Mouse (Mus musculus) stomach, embryonic 14.5 days (tissue): ENCODE data around the gene Pitpna. TPM values are rescaled to one million over a fixed set of nuclear protein-coding genes. Genes with fewer than 3 reads are reported as not detected.
A peak's percentile ranks its signal among the peaks of the same experiment; 100 is the strongest.

Experiments used
- ATAC-seq: fragments of 200-750 bp; cut with Nextera tagmentation; 2 replicates; pipeline ENCODE4 v1.8.0; 2017; ENCODE audit warnings: low read depth, moderate TSS enrichment; ENCODE audit not compliant: insufficient number of reproducible peaks, insufficient read depth, low FRiP score
- H3K27ac ChIP-seq: fragments of 300-500 bp; sonication (generic); 2 replicates; pipeline ENCODE4 v1.5.1; 2014; ENCODE audit warnings: mild to moderate bottlenecking, low read length, moderate library complexity, mixed read lengths
- H3K27me3 ChIP-seq: fragments of 300-500 bp; sonication (generic); 2 replicates; pipeline ENCODE4 v1.6.1; 2014; ENCODE audit warnings: low read length, control low read depth, mixed read lengths; ENCODE audit not compliant: control insufficient read depth, insufficient read depth
- H3K36me3 ChIP-seq: fragments of 300-500 bp; sonication (generic); 2 replicates; pipeline ENCODE4 v1.6.1; 2014; ENCODE audit warnings: mild to moderate bottlenecking, control low read depth, low read length, moderate library complexity, mixed read lengths; ENCODE audit not compliant: control insufficient read depth, insufficient read depth
- H3K4me1 ChIP-seq: fragments of 300-500 bp; sonication (generic); 2 replicates; pipeline ENCODE4 v1.6.1; 2014; ENCODE audit warnings: low read length, control low read depth, mixed read lengths; ENCODE audit not compliant: control insufficient read depth, insufficient read depth
- H3K4me2 ChIP-seq: fragments of 300-500 bp; sonication (generic); replicated peaks from 2 replicates; pipeline ENCODE4 v1.6.1; 2014; ENCODE audit warnings: low read depth, low read length, control low read depth
- H3K4me3 ChIP-seq: fragments of 300-500 bp; sonication (generic); 2 replicates; pipeline ENCODE4 v1.5.1; 2014; ENCODE audit warnings: low read depth, low read length, control low read depth
- H3K9ac ChIP-seq: fragments of 300-500 bp; sonication (generic); replicated peaks from 2 replicates; pipeline ENCODE4 v1.6.1; 2014; ENCODE audit warnings: low read depth, mild to moderate bottlenecking, control low read depth, low read length, moderate library complexity, mixed read lengths
- H3K9me3 ChIP-seq: fragments of 300-500 bp; sonication (generic); 2 replicates; pipeline ENCODE4 v1.6.1; 2016; ENCODE audit warnings: low read depth, low read length, control low read depth; ENCODE audit not compliant: control insufficient read depth
- WGBS: fragments of 180-500 bp; shearing (Covaris S2); extraction: QIAGEN DNeasy Blood & Tissue Kit; methylation state at CpG from one replicate; pipeline ENCODE4 v1.1.7; 2014; 5-methylcytosine and 5-hydroxymethylcytosine counted together
- polyA plus RNA-seq: library from polyadenylated mRNA; unstranded; fragments of >200 nt; fragmentation: Nextera tagmentation; extraction: Ambion mirVana; gene quantifications from 2 replicates; pipeline ENCODE4 v1.2.1, GENCODE M21; 2014

The Pitpna gene
- polyA plus RNA-seq, 1 experiment from 2014 or later = 74.4 TPM

- Histone ChIP-seq H3K4me1 (no peaks in the 10 kb centered on the region), H3K9ac (no peak overlapping the region), H3K27me3 (no peaks in the 10 kb centered on the region), H3K4me3 (no peak overlapping the region), H3K9me3 (no peaks in the 10 kb centered on the region), H3K4me2 (no peak overlapping the region), H3K27ac (no peak overlapping the region), H3K36me3 (0 out of 2 replicates have a peak, but pooled peaks cover 3% of the 10 kb centered on the region)
- WGBS = 82% methylated on average over 5 of the region's 5 CpGs
- ATAC-seq = no peak
Observed at GRCm38 (mm10) chr11:75643323-75643722, 55.4 kb downstream of the Pitpna start.

GRCm38 (mm10) chr11:75644684-75645083, 56.8 kb downstream of the Pitpna start:
- 84% methylated on average over 9 of the region's 9 CpGs for WGBS
- ATAC-seq = no peak
- no peaks in the 10 kb centered on the region for H3K9me3 ChIP-seq

GRCm38 (mm10) chr11:75647681-75648211, 59.8 kb downstream of the Pitpna start:
- no peak overlapping the region for H3K4me3 ChIP-seq
- no peaks in the 10 kb centered on the region for H3K36me3 ChIP-seq
- H3K4me1 ChIP-seq = peaks cover 9% of the 10 kb centered on the region
- no peaks in the 10 kb centered on the region for H3K27me3 ChIP-seq
- no peaks in the 10 kb centered on the region for H3K9me3 ChIP-seq
- H3K9ac ChIP-seq = no peak overlapping the region
- 73% methylated on average over 6 of the region's 6 CpGs for WGBS
- no peak overlapping the region for H3K4me2 ChIP-seq
- no peak for ATAC-seq
- H3K27ac ChIP-seq = no peak overlapping the region

More at GRCm38 (mm10) chr11:75644684-75645083, 56.8 kb downstream of the Pitpna start:
- H3K4me2 ChIP-seq = no peak overlapping the region
- no peaks in the 10 kb centered on the region for H3K27me3 ChIP-seq
- peaks cover 4% of the 10 kb centered on the region; the same call in 1 of the 2 replicates for H3K4me1 ChIP-seq
- H3K36me3 ChIP-seq = 0 out of 2 replicates have a peak, but pooled peaks cover 3% of the 10 kb centered on the region
- H3K27ac ChIP-seq = no peak overlapping the region
- no peak overlapping the region for H3K4me3 ChIP-seq
- no peak overlapping the region for H3K9ac ChIP-seq

- 59% methylated on average over 4 of the region's 4 CpGs for WGBS
- H3K36me3 ChIP-seq = no peaks in the 10 kb centered on the region
- H3K27ac ChIP-seq = peak overlapping the region; percentile 36; the same call in 1 of the 2 replicates
- no peaks in the 10 kb centered on the region for H3K27me3 ChIP-seq
- H3K9me3 ChIP-seq = no peaks in the 10 kb centered on the region
- no peak for ATAC-seq
- no peak overlapping the region for H3K9ac ChIP-seq
- H3K4me3 ChIP-seq = no peak overlapping the region
- H3K4me2 ChIP-seq = no peak overlapping the region
- peaks cover 17% of the 10 kb centered on the region for H3K4me1 ChIP-seq
Observed at GRCm38 (mm10) chr11:75649155-75649561, 61.3 kb downstream of the Pitpna start.

GRCm38 (mm10) chr11:75650311-75650710, 62.4 kb downstream of the Pitpna start, which contains the start of gene Myo1c:
Gene Myo1c, plus strand, starts transcription at chr11:75650504.
- no peaks in the 10 kb centered on the region for H3K9me3 ChIP-seq
- ATAC-seq = no peak
- peak within 1 kb of the TSS; percentile 71 for H3K9ac ChIP-seq
- H3K4me1 ChIP-seq = peaks cover 26% of the 10 kb centered on the region
- H3K27ac ChIP-seq = peak within 1 kb of the TSS; percentile 90
- no peaks in the 10 kb centered on the region for H3K36me3 ChIP-seq
- H3K4me2 ChIP-seq = peak within 1 kb of the TSS; percentile 77
- H3K27me3 ChIP-seq = no peaks in the 10 kb centered on the region
- 74% methylated on average over 7 of the region's 7 CpGs for WGBS
- peak within 1 kb of the TSS; percentile 72 for H3K4me3 ChIP-seq

GRCm38 (mm10) chr11:75650958-75651425, 63.1 kb downstream of the Pitpna start:
- H3K9ac ChIP-seq = peak overlapping the region; percentile 15; the same call in 1 of the 2 replicates
- H3K4me2 ChIP-seq = peak overlapping the region; percentile 77
- ATAC-seq = no peak
- no peaks in the 10 kb centered on the region for H3K36me3 ChIP-seq
- 43% methylated on average over 13 of the region's 13 CpGs for WGBS
- peaks cover 28% of the 10 kb centered on the region for H3K4me1 ChIP-seq
- H3K27me3 ChIP-seq = no peaks in the 10 kb centered on the region
- no peaks in the 10 kb centered on the region for H3K9me3 ChIP-seq
- H3K27ac ChIP-seq = peak overlapping the region; percentile 90
- peak overlapping the region; percentile 72 for H3K4me3 ChIP-seq

- Histone ChIP-seq H3K36me3 (no peaks in the 10 kb centered on the region), H3K4me2 (peak overlapping the region; percentile 77), H3K9ac (peak overlapping the region; percentile 71), H3K9me3 (no peaks in the 10 kb centered on the region), H3K27me3 (no peaks in the 10 kb centered on the region), H3K4me1 (peaks cover 34% of the 10 kb centered on the region), H3K27ac (peak overlapping the region; percentile 90), H3K4me3 (peak overlapping the region; percentile 72)
- ATAC-seq = peak; percentile 62; the same call in 1 of the 2 replicates
- WGBS = under 1% methylated on average over 52 of the region's 54 CpGs
Observed at GRCm38 (mm10) chr11:75651426-75652221, 63.7 kb downstream of the Pitpna start.

- Histone ChIP-seq H3K4me2 (peak overlapping the region; percentile 77), H3K4me3 (peak overlapping the region; percentile 72), H3K9me3 (no peaks in the 10 kb centered on the region), H3K27ac (no peak overlapping the region), H3K9ac (no peak overlapping the region), H3K27me3 (no peaks in the 10 kb centered on the region), H3K4me1 (peaks cover 35% of the 10 kb centered on the region), H3K36me3 (no peaks in the 10 kb centered on the region)
- 33% methylated on average over 20 of the region's 20 CpGs for WGBS
- ATAC-seq = no peak
Observed at GRCm38 (mm10) chr11:75652222-75652941, 64.5 kb downstream of the Pitpna start.
